In genomic region chr4:126735382-126736000, GRCm38 (mm10) we compare ENCODE assay signal across 8 mouse cellular contexts. TPM values are rescaled to one million over a fixed set of nuclear protein-coding genes. Genes with fewer than 3 reads are reported as not detected.
DNase-seq lines count a peak whose midpoint lies in the region; ATAC-seq and TF ChIP-seq lines count a peak whose summit lies in the region.

No protein-coding gene starts in this region.

- intact Hi-C loops in left cerebral cortex, adult 2 months (cut with DNase I), result no loop called here

- peak; percentile 8 for DNase-seq in adrenal gland, postnatal 25 days
- DNase-seq in adrenal gland, adult 2 months, result no peak
- DNase-seq in urinary bladder, adult 2 months (ENCODE audit: low spot score), result no peak
- no peak for DNase-seq in thymus, postnatal 10 days (ENCODE audit: low spot score in 2 of 2)
- DNase-seq in left cerebral cortex, adult 2 months (ENCODE audit: extremely low spot score in 1 of 2, low spot score in 2 of 2), result no peak

- peak; percentile 32 for ATAC-seq in CD4-positive, CD25-positive, alpha-beta regulatory T cell, adult 4 months
- peak; percentile 36 for ATAC-seq in granulocyte monocyte progenitor cell, adult 5-6 weeks (replicated peaks; ENCODE audit: poor library complexity, severe bottlenecking)
- ATAC-seq in liver, embryonic 16.5 days (ENCODE audit: low read depth), result no peak

- TF ChIP-seq CTCF in left cerebral cortex, adult 2 months (IDR thresholded peaks at IDR 0.05), result no peak

- no peaks in the 10 kb centered on the region; the same call in 1 of the 2 replicates for H3K4me1 ChIP-seq in liver, embryonic 16.5 days (ENCODE audit: control insufficient read depth, low read depth, low read length)

- H3K27ac ChIP-seq in liver, embryonic 16.5 days (ENCODE audit: low read length), result no peak overlapping the region
- H3K27ac ChIP-seq in left cerebral cortex, adult 2 months, result no peak overlapping the region

- H3K36me3 ChIP-seq in liver, embryonic 16.5 days (ENCODE audit: control insufficient read depth, insufficient read depth), result no peaks in the 10 kb centered on the region

- H3K9me3 ChIP-seq in liver, embryonic 16.5 days (replicated peaks; ENCODE audit: control insufficient read depth, low read length), result no peaks in the 10 kb centered on the region

- no peak overlapping the region for H3K9ac ChIP-seq in liver, embryonic 16.5 days (ENCODE audit: low read depth, low read length)

- WGBS in liver, embryonic 16.5 days (ENCODE audit: insufficient replicate concordance), result 2% methylated on average over 45 of the region's 62 CpGs

- H3K27me3 ChIP-seq in liver, embryonic 16.5 days (ENCODE audit: control insufficient read depth, insufficient read depth, low read depth, low read length), result peaks cover 87% of the 10 kb centered on the region

- peak overlapping the region; percentile 31 for H3K4me2 ChIP-seq in liver, embryonic 16.5 days (ENCODE audit: low read depth, low read length)

- peak overlapping the region; percentile 34 for H3K4me3 ChIP-seq in liver, embryonic 16.5 days (ENCODE audit: low read depth, low read length)
- H3K4me3 ChIP-seq in left cerebral cortex, adult 2 months, result no peak overlapping the region

RNA-seq across cellular contexts. Expression of gene Tfap2e, which starts 0.5 kb away (rescaled TPM):
- not detected in 2 replicates for total RNA-seq in adrenal gland, postnatal 25 days (2021)
- not detected for total RNA-seq in adrenal gland, adult 2 months (2021)
- polyA plus RNA-seq in adrenal gland, adult 2 months (2012; rRNA removed), result not detected in 2 replicates
- not detected for polyA plus RNA-seq in CD4-positive, CD25-positive, alpha-beta regulatory T cell, adult 4 months (2017; shearing (Covaris generic))
- not detected in 2 replicates for total RNA-seq in granulocyte monocyte progenitor cell, adult 5-6 weeks (2014; fragmentation: Nextera tagmentation)
- not detected in 2 replicates for total RNA-seq in granulocyte monocyte progenitor cell, adult 5-6 weeks (2017)
- not detected in 2 replicates for polyA plus RNA-seq in liver, embryonic 16.5 days (2015; fragmentation: Nextera tagmentation; extraction: Ambion mirVana)
- polyA plus RNA-seq in urinary bladder, adult 2 months (2012; rRNA removed), result 0.04 TPM in 1 of 2 replicates, not detected in the other
- total RNA-seq in left cerebral cortex, adult 2 months (2021), result not detected

RNA-seq across cellular contexts. Expression of gene Ncdn, which starts 17.7 kb away (rescaled TPM):
- total RNA-seq in adrenal gland, postnatal 25 days (2021), result 30.5 and 32.3 TPM in 2 replicates
- 10 to 100 TPM; 32.4 to 36.4 TPM for total RNA-seq in adrenal gland, adult 2 months (2021)
- polyA plus RNA-seq in adrenal gland, adult 2 months (2012; rRNA removed), result 66.6 and 82.2 TPM in 2 replicates
- polyA plus RNA-seq in CD4-positive, CD25-positive, alpha-beta regulatory T cell, adult 4 months (2017; shearing (Covaris generic)), result 10 to 100 TPM in 1 of 2 experiments, 1 to 10 TPM in 1; 8.7 to 12.1 TPM
- 13.0 and 17.9 TPM in 2 replicates for total RNA-seq in granulocyte monocyte progenitor cell, adult 5-6 weeks (2014; fragmentation: Nextera tagmentation)
- total RNA-seq in granulocyte monocyte progenitor cell, adult 5-6 weeks (2017), result 6.3 and 10.1 TPM in 2 replicates
- polyA plus RNA-seq in liver, embryonic 16.5 days (2015; fragmentation: Nextera tagmentation; extraction: Ambion mirVana), result 6.1 and 6.7 TPM in 2 replicates
- 26.1 and 27.2 TPM in 2 replicates for polyA plus RNA-seq in urinary bladder, adult 2 months (2012; rRNA removed)
- total RNA-seq in left cerebral cortex, adult 2 months (2021), result 1,000 to 10,000 TPM in 1 of 2 experiments, 100 to 1,000 TPM in 1; 980 to 1,003 TPM

RNA-seq across cellular contexts. Expression of gene AU040320, which starts 17.9 kb away (rescaled TPM):
- total RNA-seq in adrenal gland, postnatal 25 days (2021), result 41.6 and 46.4 TPM in 2 replicates
- 10 to 100 TPM; 36.6 to 40.7 TPM for total RNA-seq in adrenal gland, adult 2 months (2021)
- 29.0 and 35.2 TPM in 2 replicates for polyA plus RNA-seq in adrenal gland, adult 2 months (2012; rRNA removed)
- polyA plus RNA-seq in CD4-positive, CD25-positive, alpha-beta regulatory T cell, adult 4 months (2017; shearing (Covaris generic)), result 10 to 100 TPM; 21.4 to 22.1 TPM
- 15.4 and 16.2 TPM in 2 replicates for total RNA-seq in granulocyte monocyte progenitor cell, adult 5-6 weeks (2014; fragmentation: Nextera tagmentation)
- total RNA-seq in granulocyte monocyte progenitor cell, adult 5-6 weeks (2017), result 13.2 and 16.8 TPM in 2 replicates
- polyA plus RNA-seq in liver, embryonic 16.5 days (2015; fragmentation: Nextera tagmentation; extraction: Ambion mirVana), result 6.9 and 8.5 TPM in 2 replicates
- 20.6 and 24.4 TPM in 2 replicates for polyA plus RNA-seq in urinary bladder, adult 2 months (2012; rRNA removed)
- 10 to 100 TPM; 53.5 to 59.9 TPM for total RNA-seq in left cerebral cortex, adult 2 months (2021)

RNA-seq across cellular contexts. Expression of gene Psmb2, which starts 58.1 kb away (rescaled TPM):
- total RNA-seq in adrenal gland, postnatal 25 days (2021), result 149 and 179 TPM in 2 replicates
- 100 to 1,000 TPM; 159 to 189 TPM for total RNA-seq in adrenal gland, adult 2 months (2021)
- polyA plus RNA-seq in adrenal gland, adult 2 months (2012; rRNA removed), result 133 and 175 TPM in 2 replicates
- 100 to 1,000 TPM; 301 to 327 TPM for polyA plus RNA-seq in CD4-positive, CD25-positive, alpha-beta regulatory T cell, adult 4 months (2017; shearing (Covaris generic))
- total RNA-seq in granulocyte monocyte progenitor cell, adult 5-6 weeks (2014; fragmentation: Nextera tagmentation), result 295 and 328 TPM in 2 replicates
- total RNA-seq in granulocyte monocyte progenitor cell, adult 5-6 weeks (2017), result 102 and 140 TPM in 2 replicates
- 222 and 248 TPM in 2 replicates for polyA plus RNA-seq in liver, embryonic 16.5 days (2015; fragmentation: Nextera tagmentation; extraction: Ambion mirVana)
- 174 and 200 TPM in 2 replicates for polyA plus RNA-seq in urinary bladder, adult 2 months (2012; rRNA removed)
- 10 to 100 TPM; 90.8 to 91.9 TPM for total RNA-seq in left cerebral cortex, adult 2 months (2021)

Comparison
In these comparisons a context has a peak if more than half of its experiments do, and no peak if none do; other contexts are left out.
1. RNA of gene Ncdn, which starts 17.7 kb away (total RNA-seq): 980 to 1,003 TPM in left cerebral cortex, adult 2 months; 32.4 to 36.4 TPM in adrenal gland, adult 2 months, 30.5 to 32.3 TPM in adrenal gland, postnatal 25 days and 6.3 to 17.9 TPM in granulocyte monocyte progenitor cell, adult 5-6 weeks; every median in the first group is over 10 times any median in the second.